Comparison of ENCODE assay signal across 7 mouse cellular contexts in genomic region chrX:19237048-19237737, GRCm38 (mm10).
A peak's percentile ranks its signal among the peaks of the same experiment; 100 is the strongest.
DNase-seq lines count a peak whose midpoint lies in the region; ATAC-seq and TF ChIP-seq lines count a peak whose summit lies in the region.

No protein-coding gene starts in this region.

- TF ChIP-seq CTCF in cerebellum, adult 2 months (IDR thresholded peaks at IDR 0.05; ENCODE audit: borderline replicate concordance, insufficient read depth, low read depth, low read length) = no peak
- no peak for TF ChIP-seq CTCF in forebrain, postnatal 0 days (IDR thresholded peaks at IDR 0.05; ENCODE audit: low read depth)

- no peaks in the 10 kb centered on the region for H3K9me3 ChIP-seq in forebrain, postnatal 0 days (ENCODE audit: low read length)
- H3K9me3 ChIP-seq in hindbrain, embryonic 14.5 days (ENCODE audit: control insufficient read depth, low read length) = no peaks in the 10 kb centered on the region
- no peaks in the 10 kb centered on the region for H3K9me3 ChIP-seq in megakaryocyte, embryonic 14.5 days

- DNase-seq in adipocyte (ENCODE audit: low spot score) = peak; percentile 35
- DNase-seq in cerebellum, adult 2 months = peak; percentile 55 to 61
- peak; percentile 44 for DNase-seq in forebrain, postnatal 0 days
- no peak for DNase-seq in hindbrain, embryonic 14.5 days (ENCODE audit: low spot score)
- DNase-seq in left cerebral cortex, postnatal 10 days (ENCODE audit: extremely low spot score in 1 of 2, low spot score in 2 of 2) = peak; percentile 3 to 22
- peak; percentile 20 for DNase-seq in right cerebral cortex, postnatal 4 days

- H3K4me2 ChIP-seq in forebrain, postnatal 0 days (ENCODE audit: low read depth) = peak overlapping the region; percentile 63
- peak overlapping the region; percentile 73 for H3K4me2 ChIP-seq in hindbrain, embryonic 14.5 days (replicated peaks)

- no peak for TF ChIP-seq POLR2A in cerebellum, adult 2 months (IDR thresholded peaks at IDR 0.05; ENCODE audit: borderline replicate concordance, insufficient read depth, low read length)

- intact Hi-C loops in left cerebral cortex, postnatal 10 days (cut with DNase I) = loop anchor here (10.0 kb wide), 2 partner anchors 552 to 728 kb away; no protein-coding TSS in a partner anchor

- 7% methylated on average over 30 of the region's 31 CpGs for WGBS in cerebellum, adult 2 months
- 24% methylated on average over 30 of the region's 31 CpGs for WGBS in forebrain, postnatal 0 days
- 17% methylated on average over 30 of the region's 31 CpGs for WGBS in hindbrain, embryonic 14.5 days

- no peaks in the 10 kb centered on the region for H3K27me3 ChIP-seq in cerebellum, adult 2 months (ENCODE audit: control insufficient read depth, insufficient read depth, low read length)
- H3K27me3 ChIP-seq in forebrain, postnatal 0 days (ENCODE audit: insufficient read depth, low read length) = no peaks in the 10 kb centered on the region
- H3K27me3 ChIP-seq in hindbrain, embryonic 14.5 days (ENCODE audit: control insufficient read depth, insufficient read depth, low read length) = no peaks in the 10 kb centered on the region
- peaks cover 8% of the 10 kb centered on the region for H3K27me3 ChIP-seq in megakaryocyte, embryonic 14.5 days (replicated peaks)

- peak overlapping the region; percentile 48 for H3K27ac ChIP-seq in cerebellum, adult 2 months (ENCODE audit: insufficient read depth, low read length)
- peak overlapping the region; percentile 21; the same call in 1 of the 2 replicates for H3K27ac ChIP-seq in forebrain, postnatal 0 days (ENCODE audit: low read depth, low read length)
- no peak overlapping the region for H3K27ac ChIP-seq in hindbrain, embryonic 14.5 days

- H3K4me3 ChIP-seq in cerebellum, adult 2 months (replicated peaks; ENCODE audit: insufficient read depth, low read depth, low read length) = peak overlapping the region; percentile 76
- H3K4me3 ChIP-seq in forebrain, postnatal 0 days (ENCODE audit: low read depth, low read length) = peak overlapping the region; percentile 47
- peak overlapping the region; percentile 43 for H3K4me3 ChIP-seq in hindbrain, embryonic 14.5 days (replicated peaks; ENCODE audit: low read length)
- H3K4me3 ChIP-seq in megakaryocyte, embryonic 14.5 days (replicated peaks) = peak overlapping the region; percentile 96

- H3K4me1 ChIP-seq in cerebellum, adult 2 months (ENCODE audit: control insufficient read depth, insufficient read depth, low read length) = no peaks in the 10 kb centered on the region
- H3K4me1 ChIP-seq in forebrain, postnatal 0 days (ENCODE audit: insufficient read depth) = no peaks in the 10 kb centered on the region
- H3K4me1 ChIP-seq in hindbrain, embryonic 14.5 days (replicated peaks; ENCODE audit: control insufficient read depth, insufficient read depth, low read length) = no peaks in the 10 kb centered on the region
- H3K4me1 ChIP-seq in megakaryocyte, embryonic 14.5 days = no peaks in the 10 kb centered on the region; the same call in 1 of the 2 replicates

- ATAC-seq in forebrain, postnatal 0 days = peak; percentile 63
- peak; percentile 61; the same call in 1 of the 2 replicates for ATAC-seq in hindbrain, embryonic 14.5 days (ENCODE audit: low FRiP score)

- H3K36me3 ChIP-seq in forebrain, postnatal 0 days (ENCODE audit: insufficient read depth) = no peaks in the 10 kb centered on the region
- H3K36me3 ChIP-seq in hindbrain, embryonic 14.5 days (replicated peaks; ENCODE audit: control insufficient read depth, insufficient read depth) = no peaks in the 10 kb centered on the region
- H3K36me3 ChIP-seq in megakaryocyte, embryonic 14.5 days (replicated peaks; ENCODE audit: low read length) = peaks cover 13% of the 10 kb centered on the region

- H3K9ac ChIP-seq in forebrain, postnatal 0 days = peak overlapping the region; percentile 53
- peak overlapping the region; percentile 58 for H3K9ac ChIP-seq in hindbrain, embryonic 14.5 days

Comparison
In these comparisons a context has a peak if more than half of its experiments do, and no peak if none do; other contexts are left out.
1. H3K4me3 ChIP-seq: peak in every context shown above with its lines; median percentile 96 in megakaryocyte, embryonic 14.5 days; 76 in cerebellum, adult 2 months; 47 in forebrain, postnatal 0 days; 43 in hindbrain, embryonic 14.5 days.